Mouse (Mus musculus) hindbrain, postnatal 0 days (tissue): ENCODE measurements around the gene Fbn1. TPM values are rescaled to one million over a fixed set of nuclear protein-coding genes. Genes with fewer than 3 reads are reported as not detected.

ENCODE experiments used
- ATAC-seq: fragments of 200-750 bp; cut with Nextera tagmentation; 2 replicates; pipeline ENCODE4 v1.8.0; 2017; ENCODE audit warnings: mild to moderate bottlenecking, moderate TSS enrichment, moderate library complexity
- DNase-seq: peaks from one replicate; pipeline ENCODE4 v3.0.0-alpha.2; 2015; ENCODE audit warnings: low spot score
- H3K27ac ChIP-seq: fragments of 300-500 bp; sonication (generic); 2 replicates; pipeline ENCODE4 v1.5.1; 2014; ENCODE audit warnings: mild to moderate bottlenecking
- H3K27me3 ChIP-seq: fragments of 300-500 bp; sonication (generic); 2 replicates; pipeline ENCODE4 v1.6.1; 2014; ENCODE audit warnings: low read length, mixed read lengths; ENCODE audit not compliant: insufficient read depth
- H3K36me3 ChIP-seq: fragments of 300-500 bp; sonication (generic); 2 replicates; pipeline ENCODE4 v1.6.1; 2014; ENCODE audit warnings: low read length, mixed read lengths; ENCODE audit not compliant: insufficient read depth
- H3K4me1 ChIP-seq: fragments of 300-500 bp; sonication (generic); 2 replicates; pipeline ENCODE4 v1.6.1; 2014; ENCODE audit warnings: antibody characterized with exemption, low read length, mixed read lengths; ENCODE audit not compliant: insufficient read depth
- H3K4me2 ChIP-seq: fragments of 300-500 bp; sonication (generic); 2 replicates; pipeline ENCODE4 v1.6.1; 2014; ENCODE audit warnings: low read depth, mild to moderate bottlenecking, low read length, moderate library complexity, mixed read lengths
- H3K4me3 ChIP-seq: fragments of 300-500 bp; sonication (generic); 2 replicates; pipeline ENCODE4 v1.5.1; 2014; ENCODE audit warnings: low read length
- H3K9ac ChIP-seq: fragments of 300-500 bp; sonication (generic); replicated peaks from 2 replicates; pipeline ENCODE4 v1.6.1; 2014; ENCODE audit warnings: mild to moderate bottlenecking, low read length, moderate library complexity, mixed read lengths
- H3K9me3 ChIP-seq: fragments of 300-500 bp; sonication (generic); 2 replicates; pipeline ENCODE4 v1.6.1; 2016; ENCODE audit warnings: low read length, mixed read lengths
- CTCF ChIP-seq: IDR thresholded peaks from 2 replicates; pipeline ENCODE4 v1.5.1; 2016; ENCODE audit warnings: antibody characterized with exemption, control low read depth, low read depth
- WGBS: fragments of 180-500 bp; shearing (Covaris S2); extraction: QIAGEN DNeasy Blood & Tissue Kit; methylation state at CpG from one replicate; pipeline ENCODE4 v1.1.7; 2014; 5-methylcytosine and 5-hydroxymethylcytosine counted together
- polyA plus RNA-seq: library from polyadenylated mRNA; unstranded; fragments of >200 nt; fragmentation: Nextera tagmentation; extraction: Ambion mirVana; gene quantifications from 2 replicates; pipeline ENCODE4 v1.2.1, GENCODE M21; 2015
- total RNA-seq: library from RNA; depleted of rRNA; stranded (reverse); fragments of >200 nt; gene quantifications from 2 replicates; pipeline ENCODE4 v1.2.3, GENCODE M21; 2014

The Fbn1 gene
- total and polyA plus RNA-seq, 2 experiments from 2014 or later, result 2.3 to 16.6 TPM

- H3K4me1 ChIP-seq, result no peaks in the 10 kb centered on the region
These were observed 15.5 kb downstream of the Fbn1 start for GRCm38 (mm10) chr2:125492050-125492900.

GRCm38 (mm10) chr2:125489979-125490378 lies 17.8 kb downstream of the Fbn1 start:
- H3K27ac ChIP-seq, result no peak overlapping the region
- no peak overlapping the region for H3K9ac ChIP-seq

More at GRCm38 (mm10) chr2:125492050-125492900, 15.5 kb downstream of the Fbn1 start:
- no peak overlapping the region for H3K27ac ChIP-seq
- no peak overlapping the region for H3K4me2 ChIP-seq
- WGBS, result 77% methylated on average over 15 of the region's 15 CpGs
- H3K9ac ChIP-seq, result no peak overlapping the region
- DNase-seq (no peak), ATAC-seq (no peak)
- H3K36me3 ChIP-seq, result no peaks in the 10 kb centered on the region
- H3K27me3 ChIP-seq, result no peaks in the 10 kb centered on the region
- H3K9me3 ChIP-seq, result no peaks in the 10 kb centered on the region
- no peak overlapping the region for H3K4me3 ChIP-seq
- TF ChIP-seq CTCF, result no peak

GRCm38 (mm10) chr2:125484910-125485309 lies 22.9 kb downstream of the Fbn1 start:
- WGBS, result 84% methylated on average over 9 of the region's 9 CpGs
- no peak for ATAC-seq
- no peak for DNase-seq
- Histone ChIP-seq H3K9ac (no peak overlapping the region), H3K9me3 (no peaks in the 10 kb centered on the region), H3K4me3 (no peak overlapping the region), H3K27ac (no peak overlapping the region), H3K27me3 (no peaks in the 10 kb centered on the region), H3K4me1 (no peaks in the 10 kb centered on the region), H3K36me3 (no peaks in the 10 kb centered on the region), H3K4me2 (no peak overlapping the region)
- TF ChIP-seq CTCF, result no peak

More at GRCm38 (mm10) chr2:125489979-125490378, 17.8 kb downstream of the Fbn1 start:
- DNase-seq, result no peak
- ATAC-seq, result no peak
- H3K27me3 ChIP-seq, result no peaks in the 10 kb centered on the region
- no peak overlapping the region for H3K4me3 ChIP-seq
- H3K9me3 ChIP-seq, result no peaks in the 10 kb centered on the region
- 97% methylated on average over 1 of the region's 1 CpGs for WGBS
- TF ChIP-seq CTCF, result no peak
- no peaks in the 10 kb centered on the region for H3K4me1 ChIP-seq
- no peak overlapping the region for H3K4me2 ChIP-seq
- no peaks in the 10 kb centered on the region for H3K36me3 ChIP-seq

GRCm38 (mm10) chr2:125484164-125484563 lies 23.6 kb downstream of the Fbn1 start:
- H3K36me3 ChIP-seq, result no peaks in the 10 kb centered on the region
- no peaks in the 10 kb centered on the region for H3K9me3 ChIP-seq
- H3K4me1 ChIP-seq, result no peaks in the 10 kb centered on the region
- TF ChIP-seq CTCF, result no peak
- no peak overlapping the region for H3K27ac ChIP-seq
- DNase-seq (no peak), ATAC-seq (no peak)
- no peak overlapping the region for H3K4me3 ChIP-seq
- H3K9ac ChIP-seq, result no peak overlapping the region
- no peak overlapping the region for H3K4me2 ChIP-seq
- H3K27me3 ChIP-seq, result no peaks in the 10 kb centered on the region

- WGBS, result 90% methylated on average over 9 of the region's 9 CpGs
- no peak for ATAC-seq
- no peak for TF ChIP-seq CTCF
These were observed 26.1 kb downstream of the Fbn1 start for GRCm38 (mm10) chr2:125481531-125482317.

GRCm38 (mm10) chr2:125481116-125481515 lies 26.7 kb downstream of the Fbn1 start:
- TF ChIP-seq CTCF, result no peak
- Histone ChIP-seq H3K4me3 (no peak overlapping the region), H3K4me2 (no peak overlapping the region), H3K27me3 (no peaks in the 10 kb centered on the region), H3K27ac (no peak overlapping the region), H3K36me3 (no peaks in the 10 kb centered on the region), H3K9me3 (no peaks in the 10 kb centered on the region), H3K9ac (no peak overlapping the region), H3K4me1 (no peaks in the 10 kb centered on the region)
- no peak for ATAC-seq
- WGBS, result 85% methylated on average over 4 of the region's 4 CpGs
- no peak for DNase-seq

More at GRCm38 (mm10) chr2:125481531-125482317, 26.1 kb downstream of the Fbn1 start:
- H3K27me3 ChIP-seq, result no peaks in the 10 kb centered on the region
- H3K4me3 ChIP-seq, result no peak overlapping the region
- H3K36me3 ChIP-seq, result no peaks in the 10 kb centered on the region
- no peak overlapping the region for H3K9ac ChIP-seq
- no peak overlapping the region for H3K27ac ChIP-seq
- no peaks in the 10 kb centered on the region for H3K9me3 ChIP-seq
- no peaks in the 10 kb centered on the region for H3K4me1 ChIP-seq
- no peak for DNase-seq
- no peak overlapping the region for H3K4me2 ChIP-seq
